Mouse (Mus musculus) limb, embryonic 11.5 days (tissue): ENCODE data around the gene Rprd1b. TPM values are rescaled to one million over a fixed set of nuclear protein-coding genes. Genes with fewer than 3 reads are reported as not detected.
A peak's percentile ranks its signal among the peaks of the same experiment; 100 is the strongest.

Source experiments
- ATAC-seq: fragments of 200-750 bp; cut with Nextera tagmentation; 2 replicates; pipeline ENCODE4 v1.8.0; 2017; ENCODE audit warnings: low read depth; ENCODE audit not compliant: insufficient number of reproducible peaks, low FRiP score, low TSS enrichment
- DNase-seq: peaks from one replicate; pipeline ENCODE4 v3.0.0-alpha.2; 2015; ENCODE audit warnings: low spot score
- H3K27ac ChIP-seq: fragments of 300-500 bp; sonication (generic); replicated peaks from 2 replicates; pipeline ENCODE4 v1.5.1; 2014; ENCODE audit warnings: low read depth, mild to moderate bottlenecking, low read length
- H3K27me3 ChIP-seq: fragments of 300-500 bp; sonication (generic); 2 replicates; pipeline ENCODE4 v1.6.1; 2014; ENCODE audit warnings: mild to moderate bottlenecking, low read length, mixed read lengths; ENCODE audit not compliant: control insufficient read depth, insufficient read depth
- H3K36me3 ChIP-seq: fragments of 300-500 bp; sonication (generic); 2 replicates; pipeline ENCODE4 v1.6.1; 2014; ENCODE audit warnings: mild to moderate bottlenecking, low read length, moderate library complexity, mixed read lengths; ENCODE audit not compliant: control insufficient read depth, insufficient read depth
- H3K4me1 ChIP-seq: fragments of 300-500 bp; sonication (generic); 2 replicates; pipeline ENCODE4 v1.6.1; 2014; ENCODE audit warnings: low read length, mixed read lengths; ENCODE audit not compliant: control insufficient read depth, insufficient read depth
- H3K4me2 ChIP-seq: fragments of 300-500 bp; sonication (generic); 2 replicates; pipeline ENCODE4 v1.6.1; 2014; ENCODE audit warnings: low read depth, mild to moderate bottlenecking, moderate library complexity; ENCODE audit not compliant: severe bottlenecking
- H3K4me3 ChIP-seq: fragments of 300-500 bp; sonication (generic); 2 replicates; pipeline ENCODE4 v1.5.1; 2014; ENCODE audit warnings: low read depth, low read length
- H3K9ac ChIP-seq: fragments of 300-500 bp; sonication (generic); 2 replicates; pipeline ENCODE4 v1.6.1; 2014; ENCODE audit warnings: mild to moderate bottlenecking, low read length
- H3K9me3 ChIP-seq: fragments of 300-500 bp; sonication (generic); 2 replicates; pipeline ENCODE4 v1.6.1; 2016; ENCODE audit warnings: low read length; ENCODE audit not compliant: control insufficient read depth
- WGBS: fragments of 180-500 bp; shearing (Covaris S2); extraction: QIAGEN DNeasy Blood & Tissue Kit; methylation state at CpG from one replicate; pipeline ENCODE4 v1.1.7; 2014; 5-methylcytosine and 5-hydroxymethylcytosine counted together
- polyA plus RNA-seq: library from polyadenylated mRNA; unstranded; fragments of >200 nt; fragmentation: Nextera tagmentation; extraction: Ambion mirVana; gene quantifications from 2 replicates; pipeline ENCODE4 v1.2.1, GENCODE M21; 2014

Rprd1b gene
- polyA plus RNA-seq, 1 experiment from 2014 or later, result 64.7 TPM

DNA sequence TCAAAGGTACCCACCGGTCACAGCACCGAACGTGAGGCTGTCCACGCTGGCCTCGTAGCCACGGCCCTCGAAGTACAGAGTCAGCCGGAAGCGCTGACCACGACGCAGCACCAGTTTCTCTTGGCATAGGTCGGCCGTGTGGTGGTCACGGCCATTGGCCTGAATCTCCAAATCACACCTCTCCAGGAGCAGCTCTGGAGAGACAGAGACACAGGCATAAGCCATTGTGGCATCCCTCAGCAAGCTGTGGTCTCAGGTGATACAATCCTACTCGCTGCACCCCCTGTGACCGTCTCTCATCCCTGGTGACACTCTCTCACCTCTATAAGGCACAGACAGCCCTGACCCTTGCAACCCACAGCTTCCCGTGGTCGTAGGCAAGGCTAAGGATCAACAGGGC lies 114.7 kb downstream of the Rprd1b start:
- 76% methylated on average over 18 of the region's 18 CpGs for WGBS

DNA sequence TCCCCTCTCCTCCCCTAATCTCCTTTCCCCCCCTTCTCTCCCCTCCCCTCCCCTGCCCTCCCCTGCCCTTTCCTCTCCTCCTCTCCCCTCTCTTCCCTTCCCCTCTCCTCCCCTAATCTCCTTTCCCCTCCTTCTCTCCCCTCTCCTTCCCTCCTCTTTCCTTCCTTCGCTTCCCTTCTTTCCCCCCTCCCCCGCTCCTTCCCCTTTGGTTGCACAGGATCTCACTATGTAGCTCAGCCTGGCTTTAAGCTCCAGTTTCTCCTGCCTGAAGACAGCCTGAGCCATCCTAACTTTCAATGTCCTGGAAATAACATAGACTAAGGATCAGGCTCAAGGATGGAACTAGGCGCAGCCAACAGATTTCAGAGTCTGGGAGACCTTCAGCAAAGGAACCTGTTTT lies 115.5 kb downstream of the Rprd1b start:
- Histone ChIP-seq H3K27me3 (peaks cover 5% of the 10 kb centered on the region), H3K36me3 (no peaks in the 10 kb centered on the region), H3K9ac (no peak overlapping the region), H3K9me3 (no peaks in the 10 kb centered on the region), H3K4me1 (no peaks in the 10 kb centered on the region), H3K4me3 (no peak overlapping the region), H3K4me2 (no peak overlapping the region), H3K27ac (no peak overlapping the region)
- DNase-seq (no peak), ATAC-seq (no peak)
- 53% methylated on average over 3 of the region's 3 CpGs for WGBS

More for the DNA sequence above, 114.7 kb downstream of the Rprd1b start:
- ATAC-seq (no peak), DNase-seq (no peak)
- H3K9me3 ChIP-seq, result no peaks in the 10 kb centered on the region
- H3K36me3 ChIP-seq, result no peaks in the 10 kb centered on the region
- H3K4me3 ChIP-seq, result no peak overlapping the region
- H3K4me2 ChIP-seq, result peak overlapping the region; percentile 7; the same call in 1 of the 2 replicates
- no peak overlapping the region for H3K27ac ChIP-seq
- peaks cover 5% of the 10 kb centered on the region for H3K27me3 ChIP-seq
- no peaks in the 10 kb centered on the region for H3K4me1 ChIP-seq
- no peak overlapping the region for H3K9ac ChIP-seq

DNA sequence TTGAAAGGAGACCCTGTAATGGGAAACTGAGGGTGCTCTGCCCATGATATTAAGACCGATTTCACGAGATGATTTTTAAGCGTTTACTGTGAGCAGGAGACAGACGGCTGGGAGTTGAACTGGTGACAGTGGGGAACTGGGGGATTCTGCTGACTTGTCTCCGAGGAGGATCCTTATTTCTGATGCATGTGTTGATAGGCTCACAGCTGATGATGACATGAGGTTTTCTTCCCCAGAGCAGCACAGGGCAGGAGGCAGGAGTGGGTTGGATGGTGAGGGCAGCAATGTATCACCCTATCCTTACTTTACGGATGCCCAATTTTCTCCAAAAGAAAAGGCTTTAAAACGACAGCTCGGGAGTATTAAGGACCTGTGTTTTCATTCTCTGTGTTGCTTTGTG lies 116.0 kb downstream of the Rprd1b start:
- H3K9me3 ChIP-seq, result no peaks in the 10 kb centered on the region
- H3K4me2 ChIP-seq, result no peak overlapping the region
- peaks cover 5% of the 10 kb centered on the region for H3K27me3 ChIP-seq
- H3K27ac ChIP-seq, result no peak overlapping the region
- no peak overlapping the region for H3K9ac ChIP-seq
- ATAC-seq, result no peak
- no peaks in the 10 kb centered on the region for H3K36me3 ChIP-seq
- no peak for DNase-seq
- WGBS, result 62% methylated on average over 8 of the region's 8 CpGs
- H3K4me1 ChIP-seq, result no peaks in the 10 kb centered on the region
- H3K4me3 ChIP-seq, result no peak overlapping the region

DNA sequence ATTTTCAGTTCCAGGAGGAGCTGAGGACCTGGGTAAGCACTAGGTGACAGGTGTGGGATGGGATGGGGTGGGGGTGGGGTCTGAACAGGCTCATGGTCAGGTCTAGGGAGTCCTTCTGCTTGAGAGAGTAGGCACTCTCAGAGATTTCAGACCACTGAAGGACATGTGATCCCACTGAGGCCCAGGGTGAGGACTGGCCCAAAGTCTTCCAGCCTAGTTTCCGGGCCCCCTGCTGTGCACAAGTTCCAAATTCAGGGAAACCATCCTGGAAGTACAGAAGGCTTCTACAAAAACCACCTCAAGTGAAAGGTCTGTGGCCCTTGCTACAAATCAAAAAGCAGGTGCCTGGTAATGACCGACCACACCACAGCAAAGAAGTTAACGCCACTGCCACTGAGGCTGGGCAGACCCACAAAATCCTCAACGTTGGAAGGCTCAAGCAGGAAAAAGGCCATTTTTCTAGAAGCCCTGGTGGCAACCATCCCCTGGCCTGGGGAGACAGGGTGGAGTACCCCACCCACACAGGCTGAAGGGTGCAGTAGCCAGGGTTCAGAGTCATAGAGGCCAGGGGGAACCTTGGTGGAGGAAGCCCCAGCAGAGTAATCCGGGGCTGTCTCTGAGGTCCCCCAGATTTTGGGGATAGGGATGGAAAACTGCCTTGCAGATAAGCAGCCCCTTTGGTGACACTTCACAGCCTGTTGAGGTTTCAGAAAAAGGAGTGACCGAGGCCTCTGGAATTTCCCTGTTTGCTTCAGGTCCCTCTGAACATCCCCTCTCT lies 116.6 kb downstream of the Rprd1b start:
- Histone ChIP-seq H3K4me1 (no peaks in the 10 kb centered on the region), H3K4me2 (no peak overlapping the region)
- WGBS, result 82% methylated on average over 6 of the region's 6 CpGs

DNA sequence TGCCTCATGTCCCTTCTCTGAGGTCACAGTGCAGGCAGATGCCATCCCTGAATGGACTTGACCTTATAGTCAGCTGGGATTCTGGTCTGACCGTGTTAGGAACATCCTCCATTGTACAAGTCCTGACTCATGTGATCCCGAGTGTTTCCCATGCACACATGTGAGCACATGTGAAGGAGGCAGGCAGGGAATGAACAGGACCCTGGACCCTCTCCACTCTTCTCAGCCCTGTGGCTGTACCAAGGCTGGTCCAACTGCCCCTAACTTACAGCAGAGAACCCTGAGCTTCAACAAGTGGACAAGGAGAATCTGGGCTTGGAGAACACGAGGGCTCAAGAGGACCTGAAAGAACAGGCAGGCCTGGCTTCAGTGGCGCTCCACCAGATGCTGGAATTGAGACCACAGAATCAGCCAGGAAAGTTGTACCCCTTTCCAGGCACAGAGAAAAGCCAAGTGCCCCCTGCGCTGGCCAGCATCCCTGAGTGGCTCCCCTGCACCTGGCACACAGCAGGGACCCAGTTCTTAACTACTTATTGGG lies 117.3 kb downstream of the Rprd1b start:
- no peaks in the 10 kb centered on the region for H3K9me3 ChIP-seq
- no peak overlapping the region for H3K9ac ChIP-seq
- H3K4me3 ChIP-seq, result no peak overlapping the region
- no peaks in the 10 kb centered on the region for H3K4me1 ChIP-seq
- H3K4me2 ChIP-seq, result no peak overlapping the region; the same call in 1 of the 2 replicates
- peak; percentile 25 for DNase-seq
- 75% methylated on average over 5 of the region's 5 CpGs for WGBS
- peaks cover 5% of the 10 kb centered on the region for H3K27me3 ChIP-seq
- no peak for ATAC-seq
- H3K27ac ChIP-seq, result no peak overlapping the region
- H3K36me3 ChIP-seq, result no peaks in the 10 kb centered on the region

More for the DNA sequence above, 116.6 kb downstream of the Rprd1b start:
- ATAC-seq (no peak), DNase-seq (no peak)
- H3K4me3 ChIP-seq, result no peak overlapping the region
- no peak overlapping the region for H3K27ac ChIP-seq
- no peaks in the 10 kb centered on the region for H3K36me3 ChIP-seq
- no peak overlapping the region for H3K9ac ChIP-seq
- H3K27me3 ChIP-seq, result peaks cover 5% of the 10 kb centered on the region
- H3K9me3 ChIP-seq, result no peaks in the 10 kb centered on the region

DNA sequence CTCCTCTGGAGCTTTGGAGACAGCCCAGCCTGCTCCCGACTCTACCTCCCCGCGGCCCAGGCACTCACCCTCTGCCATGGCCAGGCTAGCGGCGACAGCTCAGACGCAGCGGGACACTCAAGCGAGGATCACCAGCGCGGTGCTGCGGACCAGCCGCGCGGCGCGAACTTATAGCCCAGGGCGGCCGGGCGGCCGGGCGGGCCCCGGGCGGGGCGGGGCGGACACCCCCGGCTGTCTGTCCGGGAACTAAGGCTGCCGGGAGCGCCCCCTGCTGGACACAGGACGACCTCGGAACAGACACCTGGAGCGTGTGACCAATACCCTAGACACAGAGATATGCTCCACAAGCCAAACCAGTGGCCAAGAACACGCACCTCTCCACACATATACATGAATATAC lies 117.9 kb downstream of the Rprd1b start, which contains the start of gene Tgm2:
Tgm2 (minus strand) TSS at position 214 of the 400 bp plus-strand sequence.
- Histone ChIP-seq H3K4me1 (no peaks in the 10 kb centered on the region), H3K27ac (no peak within 1 kb of the TSS)
- 1% methylated on average over 26 of the region's 33 CpGs for WGBS

DNA sequence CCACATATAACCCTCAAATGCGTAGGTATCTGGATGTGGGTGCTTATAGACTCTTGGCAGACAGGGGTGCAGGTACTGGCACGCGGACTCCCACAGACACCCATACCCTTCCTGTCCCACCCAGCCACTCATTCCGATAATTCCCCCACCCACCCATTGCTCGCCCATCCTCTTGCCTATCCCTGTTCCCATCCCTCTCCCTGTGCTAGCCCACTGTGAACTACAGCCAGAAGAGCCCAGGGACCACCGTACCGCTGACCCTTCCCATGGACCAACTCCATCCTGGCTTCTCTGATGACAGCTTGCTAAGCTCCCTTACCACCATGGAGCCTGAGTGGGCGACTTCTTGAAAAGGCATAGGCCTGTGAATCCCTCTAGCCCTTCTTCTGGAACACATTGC lies 118.7 kb downstream of the Rprd1b start:
- ATAC-seq (no peak), DNase-seq (no peak)
- no peak overlapping the region for H3K27ac ChIP-seq
- WGBS, result 83% methylated on average over 8 of the region's 8 CpGs
- H3K9me3 ChIP-seq, result no peaks in the 10 kb centered on the region
- H3K27me3 ChIP-seq, result peaks cover 5% of the 10 kb centered on the region
- H3K4me2 ChIP-seq, result no peak overlapping the region
- H3K4me1 ChIP-seq, result no peaks in the 10 kb centered on the region
- no peak overlapping the region for H3K9ac ChIP-seq
- no peak overlapping the region for H3K4me3 ChIP-seq
- H3K36me3 ChIP-seq, result no peaks in the 10 kb centered on the region

More for the DNA sequence above, 117.9 kb downstream of the Rprd1b start, which contains the start of gene Tgm2:
- Histone ChIP-seq H3K36me3 (no peaks in the 10 kb centered on the region), H3K4me3 (peak within 1 kb of the TSS; percentile 21), H3K4me2 (peak within 1 kb of the TSS; percentile 56), H3K9me3 (no peaks in the 10 kb centered on the region), H3K9ac (peak within 1 kb of the TSS; percentile 28; the same call in 1 of the 2 replicates), H3K27me3 (peaks cover 5% of the 10 kb centered on the region)
- DNase-seq (peak; percentile 89), ATAC-seq (0 out of 2 replicates have a peak, but pooled peaks have one; percentile 38)

DNA sequence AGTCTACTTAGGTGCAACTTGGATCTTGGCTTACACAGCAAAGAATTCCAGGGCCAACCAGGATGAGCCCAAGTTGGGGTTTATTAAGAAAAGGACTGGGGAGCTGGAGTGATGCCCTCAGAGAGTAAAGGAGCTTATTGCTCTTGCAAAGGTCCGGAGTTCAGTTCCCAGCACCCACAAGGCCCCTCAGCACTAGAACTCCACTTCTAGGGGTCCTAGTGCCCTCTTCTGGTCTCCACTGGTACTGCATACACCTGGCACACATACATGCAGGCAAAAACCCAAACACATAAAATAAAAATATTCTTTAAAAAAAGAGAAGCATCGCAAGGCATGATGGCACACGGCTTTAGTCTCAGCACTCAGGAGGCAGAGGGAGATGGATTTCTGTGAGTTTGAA lies 122.8 kb downstream of the Rprd1b start:
- ATAC-seq, result no peak

More for the DNA sequence above, 122.8 kb downstream of the Rprd1b start:
- Histone ChIP-seq H3K9me3 (no peaks in the 10 kb centered on the region), H3K36me3 (no peaks in the 10 kb centered on the region), H3K4me1 (0 out of 2 replicates have a peak, but pooled peaks cover 5% of the 10 kb centered on the region), H3K27me3 (peaks cover 2% of the 10 kb centered on the region; the same call in 1 of the 2 replicates), H3K27ac (no peak overlapping the region), H3K4me3 (no peak overlapping the region), H3K9ac (no peak overlapping the region), H3K4me2 (no peak overlapping the region)
- WGBS, result 94% methylated on average over 3 of the region's 3 CpGs
- DNase-seq, result no peak
